Mouse (Mus musculus) splenic B cell, adult 2 months (primary cell): ENCODE results near the gene Nfu1.
A peak's percentile ranks its signal among the peaks of the same experiment; 100 is the strongest.

Experiments used
- DNase-seq: peaks from one replicate; pipeline ENCODE4 v3.0.0-alpha.2; 2011; ENCODE audit warnings: low read depth, low spot score
- H3K27me3 ChIP-seq: 2 replicates; pipeline ENCODE4 v1.6.1; 2012; ENCODE audit warnings: mild to moderate bottlenecking, low read length, moderate library complexity, mixed read lengths; ENCODE audit not compliant: control insufficient read depth, poor library complexity, insufficient read depth, severe bottlenecking
- H3K36me3 ChIP-seq: 2 replicates; pipeline ENCODE4 v1.6.1; 2012; ENCODE audit warnings: mild to moderate bottlenecking, low read length, moderate library complexity, mixed read lengths; ENCODE audit not compliant: control insufficient read depth, poor library complexity, insufficient read depth, severe bottlenecking

Gene Nfu1

GRCm38 (mm10) chr6:87072759-87073158 is 63.7 kb downstream of the Nfu1 start:
- Histone ChIP-seq H3K36me3 (peaks cover 2% of the 10 kb centered on the region), H3K27me3 (no peaks in the 10 kb centered on the region)
- DNase-seq: no peak

- peaks cover 2% of the 10 kb centered on the region for H3K36me3 ChIP-seq
- peak; percentile 63 for DNase-seq
- no peaks in the 10 kb centered on the region for H3K27me3 ChIP-seq
These were observed 66.2 kb downstream of the Nfu1 start for GRCm38 (mm10) chr6:87075092-87075685.
